In genomic region chr7:135986021-135986420, GRCm38 (mm10) we compare ENCODE assay signal across 22 mouse cellular contexts.
A peak's percentile ranks its signal among the peaks of the same experiment; 100 is the strongest.
DNase-seq lines count a peak whose midpoint lies in the region; ATAC-seq and TF ChIP-seq lines count a peak whose summit lies in the region.
"Had no signal": no experiment of that assay in that cellular context is flagged by ENCODE, and none has a peak within 500 bp of the region (broad histone marks: within the 10 kb centered on the region; RNA-seq: fewer than 3 reads in every experiment).

No protein-coding gene starts in this region.

- peak; percentile 71 for TF ChIP-seq EP300 in liver, postnatal 0 days (IDR thresholded peaks at IDR 0.05; ENCODE audit: low read depth)

- H3K4me1 ChIP-seq in liver, embryonic 13.5 days (replicated peaks): no peaks in the 10 kb centered on the region
- H3K4me1 ChIP-seq in liver, embryonic 11.5 days (replicated peaks; ENCODE audit: control insufficient read depth, insufficient read depth, low read length): no peaks in the 10 kb centered on the region
- no peaks in the 10 kb centered on the region for H3K4me1 ChIP-seq in intestine, postnatal 0 days (replicated peaks; ENCODE audit: control insufficient read depth, insufficient read depth, low read length)
- 0 out of 2 replicates have a peak, but pooled peaks cover 5% of the 10 kb centered on the region for H3K4me1 ChIP-seq in kidney, postnatal 0 days (replicated peaks; ENCODE audit: insufficient read depth, low read length)
- no peaks in the 10 kb centered on the region for H3K4me1 ChIP-seq in liver, postnatal 0 days (ENCODE audit: insufficient read depth)
- no peaks in the 10 kb centered on the region for H3K4me1 ChIP-seq in thymus, adult 2 months (replicated peaks; ENCODE audit: control insufficient read depth, insufficient read depth, low read length)
- H3K4me1 ChIP-seq: hindbrain, embryonic 13.5 days; midbrain, embryonic 12.5 days had no signal

- no peak overlapping the region for H3K27ac ChIP-seq in liver, embryonic 13.5 days
- no peak overlapping the region for H3K27ac ChIP-seq in liver, embryonic 11.5 days (ENCODE audit: low read depth, low read length)
- H3K27ac ChIP-seq in intestine, postnatal 0 days (ENCODE audit: low read depth, low read length): 0 out of 2 replicates have a peak overlapping the region, but pooled peaks have one; percentile 41
- no peak overlapping the region for H3K27ac ChIP-seq in kidney, postnatal 0 days
- no peak overlapping the region for H3K27ac ChIP-seq in liver, postnatal 0 days (ENCODE audit: low read depth)
- H3K27ac ChIP-seq in thymus, adult 2 months (ENCODE audit: control insufficient read depth, insufficient read depth, low read length): no peak overlapping the region
- H3K27ac ChIP-seq: hindbrain, embryonic 13.5 days; layer of hippocampus, adult 2 months; midbrain, embryonic 12.5 days had no signal

- H3K27me3 ChIP-seq in liver, embryonic 13.5 days: no peaks in the 10 kb centered on the region
- H3K27me3 ChIP-seq in liver, embryonic 11.5 days (replicated peaks; ENCODE audit: control insufficient read depth, insufficient read depth, low read length): no peaks in the 10 kb centered on the region
- H3K27me3 ChIP-seq in intestine, postnatal 0 days (replicated peaks; ENCODE audit: control insufficient read depth, insufficient read depth, low read length): no peaks in the 10 kb centered on the region
- no peaks in the 10 kb centered on the region for H3K27me3 ChIP-seq in kidney, postnatal 0 days (ENCODE audit: insufficient read depth, low read length)
- no peaks in the 10 kb centered on the region for H3K27me3 ChIP-seq in liver, postnatal 0 days (ENCODE audit: insufficient read depth, low read length)
- H3K27me3 ChIP-seq in thymus, adult 2 months (ENCODE audit: control insufficient read depth, insufficient read depth, low read length): no peaks in the 10 kb centered on the region
- H3K27me3 ChIP-seq: hindbrain, embryonic 13.5 days; midbrain, embryonic 12.5 days; Patski had no signal

- peak; percentile 29; the same call in 1 of the 2 replicates for ATAC-seq in liver, embryonic 13.5 days (ENCODE audit: low read depth)
- no peak for ATAC-seq in liver, embryonic 11.5 days (replicated peaks; ENCODE audit: low FRiP score)
- ATAC-seq in intestine, postnatal 0 days: peak; percentile 97
- peak; percentile 89 for ATAC-seq in kidney, postnatal 0 days (replicated peaks; ENCODE audit: low FRiP score, low read depth)
- ATAC-seq in liver, postnatal 0 days: peak; percentile 99
- ATAC-seq: inflammation-experienced regulatory T-cells, adult 6 months; Patski had no signal

- H3K4me3 ChIP-seq in liver, embryonic 13.5 days (replicated peaks): no peak overlapping the region
- no peak overlapping the region for H3K4me3 ChIP-seq in liver, embryonic 11.5 days (ENCODE audit: low read depth, low read length)
- H3K4me3 ChIP-seq in intestine, postnatal 0 days (ENCODE audit: low read depth, low read length): no peak overlapping the region
- no peak overlapping the region for H3K4me3 ChIP-seq in kidney, postnatal 0 days (replicated peaks; ENCODE audit: low read depth, low read length)
- H3K4me3 ChIP-seq in liver, postnatal 0 days (ENCODE audit: low read depth, low read length): no peak overlapping the region
- no peak overlapping the region for H3K4me3 ChIP-seq in thymus, adult 2 months (ENCODE audit: control insufficient read depth, insufficient read depth, low read length)
- H3K4me3 ChIP-seq: hindbrain, embryonic 13.5 days; layer of hippocampus, adult 2 months; midbrain, embryonic 12.5 days had no signal

- TF ChIP-seq CTCF in intestine, postnatal 0 days (IDR thresholded peaks at IDR 0.05; ENCODE audit: low read depth): no peak
- TF ChIP-seq CTCF in kidney, postnatal 0 days (IDR thresholded peaks at IDR 0.05; ENCODE audit: low read depth): no peak
- no peak for TF ChIP-seq CTCF in liver, postnatal 0 days (IDR thresholded peaks at IDR 0.05; ENCODE audit: low read depth)
- TF ChIP-seq CTCF in thymus, adult 2 months (IDR thresholded peaks at IDR 0.05; ENCODE audit: borderline replicate concordance, control insufficient read depth, extremely low read depth, insufficient read depth, low read length, poor library complexity): no peak

- TF ChIP-seq POLR2A in thymus, adult 2 months (IDR thresholded peaks at IDR 0.05; ENCODE audit: control insufficient read depth, extremely low read depth, insufficient read depth, low read length, poor library complexity): no peak

- no peak for DNase-seq in liver, embryonic 13.5 days
- DNase-seq in liver, embryonic 11.5 days (ENCODE audit: low spot score): no peak
- peak; percentile 16 for DNase-seq in kidney, postnatal 0 days (ENCODE audit: low spot score)
- DNase-seq in liver, postnatal 0 days: peak; percentile 50
- no peak for DNase-seq in ovary, adult 18-20 months (ENCODE audit: low spot score)
- no peak for DNase-seq in thymus, adult 2 months
- DNase-seq: adrenal gland, postnatal 10 days; B cell, adult 2 months; cerebellum, adult 18-20 months; cerebellum, postnatal 14 days; lung, adult 18-20 months; lung, postnatal 14 days; right cerebral cortex, postnatal 25 days; spleen, adult 18-20 months; thymus, postnatal 36 days had no signal

- no peaks in the 10 kb centered on the region for H3K36me3 ChIP-seq in liver, embryonic 13.5 days
- no peaks in the 10 kb centered on the region for H3K36me3 ChIP-seq in liver, embryonic 11.5 days (ENCODE audit: control insufficient read depth, insufficient read depth, low read length)
- H3K36me3 ChIP-seq in intestine, postnatal 0 days (ENCODE audit: control insufficient read depth, insufficient read depth): no peaks in the 10 kb centered on the region
- H3K36me3 ChIP-seq in kidney, postnatal 0 days (ENCODE audit: insufficient read depth, low read length): no peaks in the 10 kb centered on the region
- H3K36me3 ChIP-seq in liver, postnatal 0 days (replicated peaks; ENCODE audit: insufficient read depth, low read length): no peaks in the 10 kb centered on the region
- no peaks in the 10 kb centered on the region for H3K36me3 ChIP-seq in thymus, adult 2 months (ENCODE audit: control insufficient read depth, insufficient read depth, low read length)
- H3K36me3 ChIP-seq: G1E; hindbrain, embryonic 13.5 days; midbrain, embryonic 12.5 days had no signal

- H3K9me3 ChIP-seq in liver, embryonic 13.5 days (replicated peaks): no peaks in the 10 kb centered on the region
- H3K9me3 ChIP-seq in liver, embryonic 11.5 days (ENCODE audit: control insufficient read depth, low read length): no peaks in the 10 kb centered on the region
- H3K9me3 ChIP-seq in intestine, postnatal 0 days (ENCODE audit: control insufficient read depth): no peaks in the 10 kb centered on the region
- H3K9me3 ChIP-seq in kidney, postnatal 0 days (replicated peaks; ENCODE audit: low read length): no peaks in the 10 kb centered on the region
- H3K9me3 ChIP-seq in liver, postnatal 0 days (ENCODE audit: low read length): no peaks in the 10 kb centered on the region
- H3K9me3 ChIP-seq: hindbrain, embryonic 13.5 days; midbrain, embryonic 12.5 days had no signal

- no peak overlapping the region for H3K9ac ChIP-seq in liver, embryonic 13.5 days
- no peak overlapping the region for H3K9ac ChIP-seq in liver, embryonic 11.5 days (ENCODE audit: low read depth, low read length)
- H3K9ac ChIP-seq in intestine, postnatal 0 days (ENCODE audit: low read depth, low read length): no peak overlapping the region
- H3K9ac ChIP-seq in kidney, postnatal 0 days (ENCODE audit: low read depth, low read length): no peak overlapping the region
- H3K9ac ChIP-seq in liver, postnatal 0 days (replicated peaks): no peak overlapping the region
- H3K9ac ChIP-seq: hindbrain, embryonic 13.5 days; midbrain, embryonic 12.5 days had no signal

- H3K4me2 ChIP-seq in liver, embryonic 13.5 days: no peak overlapping the region
- no peak overlapping the region for H3K4me2 ChIP-seq in liver, embryonic 11.5 days
- H3K4me2 ChIP-seq in intestine, postnatal 0 days (replicated peaks; ENCODE audit: low read depth): no peak overlapping the region
- no peak overlapping the region for H3K4me2 ChIP-seq in kidney, postnatal 0 days (ENCODE audit: low read length)
- H3K4me2 ChIP-seq in liver, postnatal 0 days (ENCODE audit: low read depth, low read length): no peak overlapping the region
- H3K4me2 ChIP-seq: hindbrain, embryonic 13.5 days; midbrain, embryonic 12.5 days had no signal

- WGBS in liver, embryonic 13.5 days (ENCODE audit: insufficient replicate concordance): 44% methylated on average over 6 of the region's 6 CpGs
- WGBS in liver, embryonic 11.5 days: 62% methylated on average over 6 of the region's 6 CpGs
- 57% methylated on average over 6 of the region's 6 CpGs for WGBS in intestine, postnatal 0 days
- 62% methylated on average over 6 of the region's 6 CpGs for WGBS in kidney, postnatal 0 days
- WGBS in liver, postnatal 0 days (ENCODE audit: insufficient replicate concordance): 47% methylated on average over 6 of the region's 6 CpGs
- WGBS in thymus, adult 2 months: 87% methylated on average over 6 of the region's 6 CpGs

Comparison
In these comparisons a context has a peak if more than half of its experiments do, and no peak if none do; other contexts are left out.
1. DNase-seq: peak in kidney, postnatal 0 days (single experiment) and liver, postnatal 0 days (single experiment); none in liver, embryonic 13.5 days (single experiment), liver, embryonic 11.5 days (single experiment), ovary, adult 18-20 months (single experiment) and thymus, adult 2 months (single experiment).